Mouse (Mus musculus): Measurements from ENCODE around the gene Olfr1387. TPM values are rescaled to one million over a fixed set of nuclear protein-coding genes. Genes with fewer than 3 reads are reported as not detected.

Gene Olfr1387
- polyA plus RNA-seq, 1 experiment from 2014 or later = not detected

Other genes with a start within 250 kb of the Olfr1387 start
- gene Mgat1, start 211.2 kb upstream of the Olfr1387 start, polyA plus RNA-seq (2015; fragmentation: Nextera tagmentation; extraction: Ambion mirVana) = 65.0 and 69.6 TPM in 2 replicates
- gene Olfr1393, start 177.0 kb upstream of the Olfr1387 start, polyA plus RNA-seq (2015; fragmentation: Nextera tagmentation; extraction: Ambion mirVana) = not detected in 2 replicates
- not detected in 2 replicates for gene Olfr1392, start 170.1 kb upstream of the Olfr1387 start, polyA plus RNA-seq (2015; fragmentation: Nextera tagmentation; extraction: Ambion mirVana)
- not detected in 2 replicates for gene Olfr10, start 150.6 kb upstream of the Olfr1387 start, polyA plus RNA-seq (2015; fragmentation: Nextera tagmentation; extraction: Ambion mirVana)
- not detected in 2 replicates for gene Olfr1391, start 132.6 kb upstream of the Olfr1387 start, polyA plus RNA-seq (2015; fragmentation: Nextera tagmentation; extraction: Ambion mirVana)
- not detected in 2 replicates for gene Olfr1390, start 120.2 kb upstream of the Olfr1387 start, polyA plus RNA-seq (2015; fragmentation: Nextera tagmentation; extraction: Ambion mirVana)
- not detected in 2 replicates for gene Olfr1389, start 32.3 kb upstream of the Olfr1387 start, polyA plus RNA-seq (2015; fragmentation: Nextera tagmentation; extraction: Ambion mirVana)
- gene Olfr1388, start 18.7 kb upstream of the Olfr1387 start, polyA plus RNA-seq (2015; fragmentation: Nextera tagmentation; extraction: Ambion mirVana) = 0.06 and 0.10 TPM in 2 replicates
- not detected in 2 replicates for gene Olfr1386, start 9.7 kb downstream of the Olfr1387 start, polyA plus RNA-seq (2015; fragmentation: Nextera tagmentation; extraction: Ambion mirVana)
- not detected in 2 replicates for gene Olfr1385, start 33.7 kb downstream of the Olfr1387 start, polyA plus RNA-seq (2015; fragmentation: Nextera tagmentation; extraction: Ambion mirVana)
- gene Olfr1384, start 51.4 kb downstream of the Olfr1387 start, polyA plus RNA-seq (2015; fragmentation: Nextera tagmentation; extraction: Ambion mirVana) = not detected in 2 replicates
- gene Olfr1383, start 64.3 kb downstream of the Olfr1387 start, polyA plus RNA-seq (2015; fragmentation: Nextera tagmentation; extraction: Ambion mirVana) = not detected in 2 replicates
- not detected in 2 replicates for gene Olfr1382, start 72.9 kb downstream of the Olfr1387 start, polyA plus RNA-seq (2015; fragmentation: Nextera tagmentation; extraction: Ambion mirVana)
- gene Olfr1381, start 88.1 kb downstream of the Olfr1387 start, polyA plus RNA-seq (2015; fragmentation: Nextera tagmentation; extraction: Ambion mirVana) = not detected in 2 replicates
- not detected in 2 replicates for gene Olfr1380, start 101.5 kb downstream of the Olfr1387 start, polyA plus RNA-seq (2015; fragmentation: Nextera tagmentation; extraction: Ambion mirVana)
- gene Flt4, start 153.9 kb downstream of the Olfr1387 start, polyA plus RNA-seq (2015; fragmentation: Nextera tagmentation; extraction: Ambion mirVana) = 9.0 and 9.3 TPM in 2 replicates
- 0.81 TPM in 1 of 2 replicates, not detected in the other for gene Scgb3a1, start 208.3 kb downstream of the Olfr1387 start, polyA plus RNA-seq (2015; fragmentation: Nextera tagmentation; extraction: Ambion mirVana)